Mouse (Mus musculus) splenic B cell, adult 2 months (primary cell): ENCODE data around the gene Pml.
"Not testable (repeated sequence)": the region's sequence is repeated elsewhere in the genome, so short reads cannot be mapped to it uniquely, and the experiment has no call there.

Experiments used
- DNase-seq: peaks from one replicate; pipeline ENCODE4 v3.0.0-alpha.2; 2011; ENCODE audit warnings: low read depth, low spot score
- H3K27me3 ChIP-seq: 2 replicates; pipeline ENCODE4 v1.6.1; 2012; ENCODE audit warnings: mild to moderate bottlenecking, low read length, moderate library complexity, mixed read lengths; ENCODE audit not compliant: control insufficient read depth, poor library complexity, insufficient read depth, severe bottlenecking
- H3K36me3 ChIP-seq: 2 replicates; pipeline ENCODE4 v1.6.1; 2012; ENCODE audit warnings: mild to moderate bottlenecking, low read length, moderate library complexity, mixed read lengths; ENCODE audit not compliant: control insufficient read depth, poor library complexity, insufficient read depth, severe bottlenecking

Gene Pml

GRCm38 (mm10) chr9:58255704-58256685, 6.4 kb upstream of the Pml start:
- DNase-seq, result peak; percentile 58
- Histone ChIP-seq H3K36me3 (no peaks in the 10 kb centered on the region; the same call in none of the 2 replicates), H3K27me3 (no peaks in the 10 kb centered on the region)

GRCm38 (mm10) chr9:58255105-58255504, 5.5 kb upstream of the Pml start:
- peak; percentile 51 for DNase-seq
- H3K27me3 ChIP-seq, result no peaks in the 10 kb centered on the region
- no peaks in the 10 kb centered on the region; the same call in none of the 2 replicates for H3K36me3 ChIP-seq

- H3K36me3 ChIP-seq, DNase-seq, H3K27me3 ChIP-seq: not testable (repeated sequence)
Measured at GRCm38 (mm10) chr9:58253805-58254122, 4.2 kb upstream of the Pml start.

GRCm38 (mm10) chr9:58253033-58253804, 3.6 kb upstream of the Pml start, which contains the start of gene Stoml1:
Stoml1 (plus strand) TSS chr9:58253164.
- no peaks in the 10 kb centered on the region for H3K27me3 ChIP-seq
- DNase-seq, result peak; percentile 95
- H3K36me3 ChIP-seq, result no peaks in the 10 kb centered on the region; the same call in 1 of the 2 replicates

GRCm38 (mm10) chr9:58250730-58251129, 1.1 kb upstream of the Pml start:
- not testable (repeated sequence) for H3K27me3 ChIP-seq, DNase-seq, H3K36me3 ChIP-seq

- H3K27me3 ChIP-seq, result no peaks in the 10 kb centered on the region
Measured at GRCm38 (mm10) chr9:58250322-58250721, 736 bp upstream of the Pml start.

GRCm38 (mm10) chr9:58248746-58249413, 706 bp downstream of the Pml start:
- H3K36me3 ChIP-seq, result peaks cover 7% of the 10 kb centered on the region
- no peaks in the 10 kb centered on the region for H3K27me3 ChIP-seq
- DNase-seq, result no peak

More at GRCm38 (mm10) chr9:58250322-58250721, 736 bp upstream of the Pml start:
- peaks cover under 1% of the 10 kb centered on the region; the same call in 1 of the 2 replicates for H3K36me3 ChIP-seq
- DNase-seq, result peak; percentile 53

- H3K36me3 ChIP-seq, result peaks cover 13% of the 10 kb centered on the region
- H3K27me3 ChIP-seq, result no peaks in the 10 kb centered on the region
- peak; percentile 92 for DNase-seq
Measured at GRCm38 (mm10) chr9:58247064-58247759, 2.4 kb downstream of the Pml start.

- Histone ChIP-seq H3K36me3 (peaks cover 19% of the 10 kb centered on the region), H3K27me3 (no peaks in the 10 kb centered on the region)
- DNase-seq, result peak; percentile 67
Measured at GRCm38 (mm10) chr9:58246083-58246591, 3.4 kb downstream of the Pml start.

GRCm38 (mm10) chr9:58243696-58244095, 5.9 kb downstream of the Pml start:
- H3K36me3 ChIP-seq, result peaks cover 22% of the 10 kb centered on the region
- no peak for DNase-seq
- H3K27me3 ChIP-seq, result no peaks in the 10 kb centered on the region

- DNase-seq, result peak; percentile 33
- Histone ChIP-seq H3K36me3 (peaks cover 22% of the 10 kb centered on the region), H3K27me3 (no peaks in the 10 kb centered on the region)
Measured at GRCm38 (mm10) chr9:58242696-58243095, 6.9 kb downstream of the Pml start.

GRCm38 (mm10) chr9:58241780-58242485, 7.7 kb downstream of the Pml start:
- Histone ChIP-seq H3K36me3 (peaks cover 22% of the 10 kb centered on the region), H3K27me3 (no peaks in the 10 kb centered on the region)
- DNase-seq, result no peak

- DNase-seq, result no peak
- Histone ChIP-seq H3K36me3 (peaks cover 14% of the 10 kb centered on the region), H3K27me3 (no peaks in the 10 kb centered on the region)
Measured at GRCm38 (mm10) chr9:58234502-58235015, 15.0 kb downstream of the Pml start.
